In the genomic region with DNA sequence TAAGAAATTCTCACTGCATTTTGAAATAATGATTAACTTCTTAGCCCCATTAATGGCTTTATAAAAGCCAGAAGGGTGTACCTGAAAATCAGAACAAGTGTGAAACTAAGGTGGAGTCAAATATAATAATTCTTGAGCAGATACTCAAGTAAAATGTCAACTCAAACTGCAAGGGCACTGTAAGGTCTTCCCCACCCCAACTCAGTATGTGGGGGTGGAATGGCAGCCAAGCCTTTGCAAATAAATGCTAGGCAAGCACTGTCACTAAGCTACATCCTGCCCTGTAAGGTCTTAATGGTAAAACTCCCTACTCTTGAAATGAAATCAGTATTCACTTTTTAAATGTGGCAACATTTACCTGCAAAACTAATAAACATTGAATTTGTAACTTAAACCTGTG, we compare ENCODE assay signal across 12 mouse cellular contexts. TPM values are rescaled to one million over a fixed set of nuclear protein-coding genes. Genes with fewer than 3 reads are reported as not detected.
DNase-seq lines count a peak whose midpoint lies in the region; ATAC-seq and TF ChIP-seq lines count a peak whose summit lies in the region.
"Had no signal": no experiment of that assay in that cellular context is flagged by ENCODE, and none has a peak within 500 bp of the region (broad histone marks: within the 10 kb centered on the region; RNA-seq: fewer than 3 reads in every experiment).

No protein-coding gene starts in this region.

- H3K27me3 ChIP-seq in heart, embryonic 14.5 days (ENCODE audit: control insufficient read depth, insufficient read depth, low read length) = no peaks in the 10 kb centered on the region
- no peaks in the 10 kb centered on the region for H3K27me3 ChIP-seq in liver, embryonic 13.5 days
- H3K27me3 ChIP-seq in liver, embryonic 11.5 days (replicated peaks; ENCODE audit: control insufficient read depth, insufficient read depth, low read length) = no peaks in the 10 kb centered on the region

- H3K27ac ChIP-seq in heart, embryonic 14.5 days (replicated peaks in 1 of 2; ENCODE audit: control insufficient read depth in 1 of 2, insufficient read depth in 1 of 2, low read depth in 2 of 2, low read length in 2 of 2) = no peak overlapping the region
- H3K27ac ChIP-seq in liver, embryonic 13.5 days = 0 out of 2 replicates have a peak overlapping the region, but pooled peaks have one; percentile 29
- no peak overlapping the region for H3K27ac ChIP-seq in liver, embryonic 11.5 days (ENCODE audit: low read depth, low read length)
- H3K27ac ChIP-seq in embryonic fibroblast, embryonic 13.5 days (ENCODE audit: insufficient read depth, low read length) = no peak overlapping the region

- H3K4me3 ChIP-seq in heart, embryonic 14.5 days (ENCODE audit: control insufficient read depth in 1 of 2, insufficient read depth in 1 of 2, low read depth in 1 of 2, low read length in 2 of 2) = peak overlapping the region in 1 of 2 experiments; percentile 8; a peak in 1 of 4 replicates
- H3K4me3 ChIP-seq in liver, embryonic 13.5 days (replicated peaks) = peak overlapping the region; percentile 20
- no peak overlapping the region for H3K4me3 ChIP-seq in liver, embryonic 11.5 days (ENCODE audit: low read depth, low read length)
- H3K4me3 ChIP-seq in embryonic fibroblast, embryonic 13.5 days (ENCODE audit: insufficient read depth, low read length) = peak overlapping the region; percentile 5; the same call in 1 of the 2 replicates

- peak overlapping the region; percentile 27 for H3K4me2 ChIP-seq in heart, embryonic 14.5 days (ENCODE audit: low read length)
- H3K4me2 ChIP-seq in liver, embryonic 13.5 days = peak overlapping the region; percentile 50
- no peak overlapping the region; the same call in 1 of the 2 replicates for H3K4me2 ChIP-seq in liver, embryonic 11.5 days

- TF ChIP-seq CTCF in embryonic fibroblast, embryonic 13.5 days (IDR thresholded peaks at IDR 0.05; ENCODE audit: borderline replicate concordance, insufficient read depth, low read length) = no peak

- H3K36me3 ChIP-seq in heart, embryonic 14.5 days (ENCODE audit: control insufficient read depth, insufficient read depth, low read length) = peaks cover 19% of the 10 kb centered on the region
- peaks cover 17% of the 10 kb centered on the region for H3K36me3 ChIP-seq in liver, embryonic 13.5 days
- peaks cover 3% of the 10 kb centered on the region for H3K36me3 ChIP-seq in liver, embryonic 11.5 days (ENCODE audit: control insufficient read depth, insufficient read depth, low read length)

- DNase-seq in heart, adult 8-10 months (ENCODE audit: low spot score) = no peak
- DNase-seq in liver, embryonic 13.5 days = no peak
- DNase-seq in liver, embryonic 11.5 days (ENCODE audit: low spot score) = no peak
- DNase-seq in CD4-positive helper T cell, adult 2 months (ENCODE audit: low read depth, low spot score) = peak; percentile 26
- DNase-seq in yolk sac, embryonic 10.5 days (ENCODE audit: low spot score) = no peak
- DNase-seq: layer of hippocampus, postnatal 36 days; right cerebral cortex, postnatal 4 days had no signal

- no peak for TF ChIP-seq POLR2A in embryonic fibroblast, embryonic 13.5 days (IDR thresholded peaks at IDR 0.05; ENCODE audit: low read depth, low read length)

- H3K9me3 ChIP-seq in heart, embryonic 14.5 days (ENCODE audit: control insufficient read depth, low read length) = no peaks in the 10 kb centered on the region
- H3K9me3 ChIP-seq in liver, embryonic 13.5 days (replicated peaks) = no peaks in the 10 kb centered on the region
- no peaks in the 10 kb centered on the region for H3K9me3 ChIP-seq in liver, embryonic 11.5 days (ENCODE audit: control insufficient read depth, low read length)

- ATAC-seq in heart, embryonic 14.5 days (ENCODE audit: insufficient number of reproducible peaks, insufficient read depth, low FRiP score, low read depth) = no peak
- no peak for ATAC-seq in liver, embryonic 13.5 days (ENCODE audit: low read depth)
- no peak for ATAC-seq in liver, embryonic 11.5 days (replicated peaks; ENCODE audit: low FRiP score)
- ATAC-seq in frontal cortex, adult (ENCODE audit: low TSS enrichment) = no peak

- peaks cover 0 to 18% of the 10 kb centered on the region in 2 experiments; a peak in 2 of 4 replicates for H3K4me1 ChIP-seq in heart, embryonic 14.5 days (ENCODE audit: control insufficient read depth in 2 of 2, insufficient read depth in 2 of 2, low read length in 2 of 2)
- H3K4me1 ChIP-seq in liver, embryonic 13.5 days (replicated peaks) = peaks cover 35% of the 10 kb centered on the region
- peaks cover 18% of the 10 kb centered on the region for H3K4me1 ChIP-seq in liver, embryonic 11.5 days (replicated peaks; ENCODE audit: control insufficient read depth, insufficient read depth, low read length)
- H3K4me1 ChIP-seq in embryonic fibroblast, embryonic 13.5 days (ENCODE audit: control insufficient read depth, insufficient read depth, low read length) = peaks cover 4% of the 10 kb centered on the region; the same call in 1 of the 2 replicates

- H3K9ac ChIP-seq in heart, embryonic 14.5 days (ENCODE audit: low read length) = no peak overlapping the region
- H3K9ac ChIP-seq in liver, embryonic 13.5 days = 0 out of 2 replicates have a peak overlapping the region, but pooled peaks have one; percentile 27
- H3K9ac ChIP-seq in liver, embryonic 11.5 days (ENCODE audit: low read depth, low read length) = no peak overlapping the region

RNA-seq across cellular contexts. Expression of a gene that starts 4.2 kb away (rescaled TPM):
- polyA plus RNA-seq in heart, embryonic 14.5 days (2014; fragmentation: Nextera tagmentation; extraction: Ambion mirVana) = 41.2 and 47.8 TPM in 2 replicates
- total RNA-seq in heart, adult 8-10 months (2022) = 10 to 100 TPM; 31.0 to 34.0 (median 32.0) TPM
- polyA plus RNA-seq in liver, embryonic 13.5 days (2015; fragmentation: Nextera tagmentation; extraction: Ambion mirVana) = 29.6 and 37.6 TPM in 2 replicates
- polyA plus RNA-seq in liver, embryonic 11.5 days (2014; fragmentation: Nextera tagmentation; extraction: Ambion mirVana) = 49.6 and 50.6 TPM in 2 replicates
- 76.5 and 92.7 TPM in 2 replicates for polyA plus RNA-seq in embryonic fibroblast, embryonic 13.5 days (2011; ENCODE audit: insufficient read length, low read depth, missing spikeins)

RNA-seq across cellular contexts. Expression of a gene that starts 10.5 kb away (rescaled TPM):
- polyA plus RNA-seq in heart, embryonic 14.5 days (2014; fragmentation: Nextera tagmentation; extraction: Ambion mirVana) = not detected in 2 replicates
- not detected for total RNA-seq in heart, adult 8-10 months (2022)
- not detected in 2 replicates for polyA plus RNA-seq in liver, embryonic 13.5 days (2015; fragmentation: Nextera tagmentation; extraction: Ambion mirVana)
- not detected in 2 replicates for polyA plus RNA-seq in liver, embryonic 11.5 days (2014; fragmentation: Nextera tagmentation; extraction: Ambion mirVana)
- polyA plus RNA-seq in embryonic fibroblast, embryonic 13.5 days (2011; ENCODE audit: insufficient read length, low read depth, missing spikeins) = not detected in 2 replicates
- total RNA-seq: granulocyte monocyte progenitor cell, adult 5-6 weeks; layer of hippocampus, postnatal 36 days had no signal
- polyA plus RNA-seq: kidney, embryonic 14.5 days had no signal
